8 mouse cellular contexts compared by ENCODE assay signal in the genomic region with DNA sequence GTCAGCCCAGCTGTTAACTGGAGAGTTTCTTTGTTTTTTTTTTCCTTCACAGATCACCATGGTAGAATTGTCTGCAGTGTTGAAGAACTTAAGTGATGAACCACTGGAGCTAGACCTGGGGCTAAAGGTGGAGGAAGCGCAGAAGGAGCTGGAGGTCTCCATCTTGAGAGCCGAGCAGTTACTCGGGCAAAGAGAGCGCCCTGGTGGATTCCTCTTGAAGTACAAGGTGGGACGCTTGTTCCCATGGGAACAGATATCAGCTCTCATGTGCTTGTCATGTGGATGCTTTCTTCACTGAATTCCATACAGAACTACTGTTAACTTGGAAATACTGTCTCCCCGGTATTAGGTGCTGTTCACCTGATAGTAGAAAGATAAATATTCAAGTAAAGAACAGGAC.
A peak's percentile ranks its signal among the peaks of the same experiment; 100 is the strongest.
DNase-seq lines count a peak whose midpoint lies in the region; ATAC-seq lines count a peak whose summit lies in the region.

No protein-coding gene starts in this region.

- ATAC-seq in megakaryocyte progenitor cell, adult 5-6 weeks (replicated peaks; ENCODE audit: poor library complexity): no peak

- intact Hi-C loops in heart, postnatal 14 days (cut with DNase I): loop anchor here (2.0 kb wide), 1 partner anchor 122 kb away; no protein-coding TSS in a partner anchor

- peak; percentile 20 to 57 for DNase-seq in heart, postnatal 14 days
- DNase-seq in heart, adult 8-10 months (ENCODE audit: low spot score): no peak
- peak; percentile 12 for DNase-seq in A20 (ENCODE audit: low read depth, low spot score)
- peak; percentile 83 for DNase-seq in ZHBTc4 (ENCODE audit: low read depth, low spot score)
- peak; percentile 37 to 46 for DNase-seq in frontal cortex, postnatal 25 days (ENCODE audit: low spot score in 2 of 2)
- DNase-seq in lung, postnatal 10 days: peak; percentile 49
- DNase-seq in spleen, adult 12 weeks (ENCODE audit: low spot score): no peak

Comparison
In these comparisons a context has a peak if more than half of its experiments do, and no peak if none do; other contexts are left out.
1. DNase-seq: peak in heart, postnatal 14 days (2 of 2), A20 (single experiment), ZHBTc4 (single experiment), frontal cortex, postnatal 25 days (2 of 2) and lung, postnatal 10 days (single experiment); none in heart, adult 8-10 months (single experiment) and spleen, adult 12 weeks (single experiment).